Mouse (Mus musculus) gastrocnemius, postnatal 14 days (tissue): ENCODE data around the gene Haus3. TPM values are rescaled to one million over a fixed set of nuclear protein-coding genes. Genes with fewer than 3 reads are reported as not detected.
A peak's percentile ranks its signal among the peaks of the same experiment; 100 is the strongest.

Source experiments
- DNase-seq: peaks from one replicate; pipeline ENCODE4 v3.0.0; 2021; ENCODE audit warnings: mixed read lengths
- intact Hi-C: fragments of 180-260 bp; cut with DNase I; formaldehyde crosslinking; loops from one replicate; pipeline ENCODE4 v1.15.1; 2025; ENCODE audit warnings: low total_unique reads
- long read RNA-seq, 2 experiments: library from polyadenylated mRNA; stranded (forward); transcript quantifications; one replicate each; pipeline ENCODE4 v2.0.0; 2021
- total RNA-seq, 2 experiments: library from RNA; stranded (reverse); gene quantifications; 2 replicates each; pipeline ENCODE4 v1.2.3; 2021

Gene Haus3
- 1 to 10 TPM; 3.4 to 3.8 TPM for total RNA-seq
- long read RNA-seq, experiment 1, transcript Haus3-201 (5 exons, 2,073 nt) = major isoform, 7 of 7 reads
- long read RNA-seq, experiment 1, partial matches to known transcripts = 0 of 7 reads
- long read RNA-seq, experiment 1, other reads (novel, unspliced or antisense) = 0 of 7 reads
- long read RNA-seq, experiment 2, partial matches to known transcripts = 0 of 4 reads
- long read RNA-seq, experiment 2, other reads (novel, unspliced or antisense) = 2 of 4 reads

DNA sequence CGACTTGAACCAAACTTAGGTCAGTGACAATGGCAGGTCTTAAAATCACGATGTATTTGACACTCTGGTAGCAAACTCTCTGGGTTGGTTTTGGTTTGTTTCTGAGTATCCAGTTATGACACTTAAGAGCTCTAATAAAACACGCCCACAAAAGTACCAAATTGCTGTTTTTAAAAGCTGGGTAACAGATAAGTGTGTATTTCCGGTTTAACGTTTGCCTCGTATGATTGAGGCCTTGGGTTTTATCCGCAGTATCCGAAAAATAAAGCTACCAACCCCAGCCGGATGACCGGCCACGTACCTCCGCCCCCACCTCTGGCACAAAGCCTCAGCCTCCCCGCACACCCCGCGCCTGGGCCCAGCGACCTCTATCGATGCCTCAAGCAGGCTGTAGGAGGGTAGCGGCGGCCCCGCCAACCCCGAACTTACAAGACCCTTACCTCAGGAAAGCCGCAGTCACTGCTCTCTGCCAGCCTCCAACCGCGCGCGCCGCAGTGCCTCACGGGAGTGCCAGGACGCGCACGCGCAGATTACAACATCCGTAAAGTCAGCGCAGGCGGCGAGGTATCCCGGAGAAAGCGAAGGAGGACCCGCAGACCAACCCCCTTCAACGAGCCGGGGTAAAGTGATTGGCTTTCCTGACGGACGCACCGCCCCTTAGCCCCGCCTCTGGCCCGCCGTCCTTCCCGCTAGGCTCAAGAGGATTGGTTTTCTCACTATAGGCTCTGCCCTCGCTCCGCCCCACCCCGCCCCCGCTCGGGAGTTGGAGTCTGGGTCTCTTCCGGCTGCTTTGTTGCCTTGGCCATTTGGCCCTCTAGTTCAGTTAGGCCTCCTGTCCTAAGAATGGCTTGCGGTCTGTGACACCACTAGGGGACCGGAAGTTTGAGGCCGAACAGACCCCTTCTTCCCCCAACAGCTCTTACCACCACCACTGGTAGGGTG, at the start of gene Haus3, which contains the start of gene Poln:
Haus3 (minus strand) TSS at position 578 of the 942 bp plus-strand sequence.
Poln (minus strand) TSS at position 499 of the 942 bp plus-strand sequence.
- intact Hi-C loops = no loop called here
- DNase-seq = peak; percentile 97

DNA sequence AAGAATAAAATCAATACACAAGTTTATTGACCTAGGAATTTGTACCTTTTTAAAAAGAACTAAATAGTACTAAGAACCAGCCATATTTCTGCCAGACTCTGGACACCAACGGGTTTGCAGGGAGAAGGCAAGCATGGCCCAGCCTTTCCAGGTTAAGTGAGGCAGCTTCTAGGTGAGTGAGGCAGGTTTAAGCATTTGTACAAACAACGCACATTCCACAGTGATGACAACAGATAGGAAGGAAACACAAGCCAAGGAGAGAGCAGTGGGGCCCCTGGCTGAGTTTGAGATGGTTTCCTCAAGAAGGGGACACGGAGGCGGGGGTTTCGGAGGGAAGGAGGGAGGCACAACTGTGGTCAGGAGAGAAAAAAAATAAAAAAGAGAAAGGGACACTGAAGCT, 49.3 kb upstream of the Haus3 start:
- intact Hi-C loops = no loop called here
- DNase-seq = no peak

DNA sequence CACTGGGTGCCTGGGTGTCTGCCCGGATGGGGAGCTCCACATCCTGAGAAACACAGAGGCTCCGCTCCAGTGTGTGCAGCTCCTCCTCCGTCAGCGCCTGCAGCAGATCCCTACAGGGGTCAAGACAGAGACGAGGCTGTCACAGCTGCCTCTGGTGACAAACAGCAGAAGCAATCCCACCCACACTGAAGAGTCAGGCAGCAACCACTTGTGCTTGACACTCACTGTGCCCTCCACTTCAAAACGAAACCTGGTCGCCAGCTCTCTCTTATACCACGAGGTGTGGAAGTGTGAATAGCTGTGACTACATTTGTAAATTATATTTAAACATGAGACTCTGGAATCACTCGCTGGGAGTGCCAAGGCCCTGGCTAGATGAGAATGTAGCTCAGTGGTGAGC, 48.4 kb upstream of the Haus3 start:
- no peak for DNase-seq
- intact Hi-C loops = no loop called here

DNA sequence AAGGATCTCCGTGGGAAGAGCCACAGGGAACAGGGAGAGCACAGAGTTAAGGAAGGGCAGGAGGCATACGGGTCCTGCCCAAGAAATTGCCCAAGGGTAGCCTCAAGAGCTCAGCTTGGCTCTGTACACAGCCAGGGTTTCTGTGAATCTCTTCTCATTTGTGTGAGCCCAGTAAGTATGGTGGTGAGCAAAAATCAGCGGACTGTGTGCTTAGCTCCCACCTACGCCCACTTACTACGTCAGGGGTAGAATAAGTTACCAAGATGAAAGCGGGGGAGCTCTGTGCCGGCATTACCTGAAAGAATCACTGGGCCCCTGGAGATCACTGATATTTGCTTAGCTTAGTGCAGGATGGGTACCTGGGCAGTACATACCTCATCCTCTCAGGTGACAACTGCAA, 46.7 kb upstream of the Haus3 start:
- intact Hi-C loops = no loop called here
- no peak for DNase-seq

DNA sequence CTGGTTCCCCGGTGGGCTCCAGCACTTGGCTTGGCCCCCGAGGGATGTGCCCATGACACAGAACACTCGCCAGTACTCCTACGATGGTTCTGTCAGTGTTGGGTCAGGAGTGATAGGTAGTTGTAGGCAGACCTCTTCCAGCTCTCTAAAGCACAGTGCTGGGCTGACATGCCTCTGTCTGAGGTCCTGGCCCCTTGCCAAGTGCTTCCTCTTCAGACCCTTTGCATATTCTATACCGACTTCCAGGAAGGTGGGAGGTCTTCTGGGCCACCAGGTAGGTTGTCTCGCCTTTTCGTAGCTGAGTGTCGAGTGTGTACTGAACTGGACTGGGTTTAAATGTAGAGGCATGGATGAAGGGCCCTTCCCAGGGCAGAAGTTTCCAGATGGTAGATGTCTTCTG, 44.3 kb upstream of the Haus3 start:
- intact Hi-C loops = no loop called here
- no peak for DNase-seq

DNA sequence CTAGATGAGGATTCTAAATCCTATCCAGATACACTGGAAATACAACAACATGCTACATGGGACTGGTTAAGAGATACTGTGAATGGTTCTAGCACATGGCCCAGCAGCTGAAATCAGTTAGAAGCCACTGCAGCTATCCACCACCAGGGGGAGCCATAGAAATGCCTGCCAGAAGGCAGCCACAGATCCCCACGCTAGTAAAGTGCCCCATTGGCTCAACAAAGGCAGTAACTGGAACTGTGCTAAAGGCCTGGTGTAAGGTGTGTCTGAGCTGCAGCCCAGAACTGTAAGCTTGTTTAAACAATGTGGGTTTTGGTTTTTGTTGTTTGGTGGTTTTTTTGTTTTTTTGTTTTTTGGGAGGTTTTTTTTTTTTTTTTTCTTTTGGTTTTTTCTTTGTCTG, 41.0 kb upstream of the Haus3 start:
- intact Hi-C loops = no loop called here
- DNase-seq = peak; percentile 76

DNA sequence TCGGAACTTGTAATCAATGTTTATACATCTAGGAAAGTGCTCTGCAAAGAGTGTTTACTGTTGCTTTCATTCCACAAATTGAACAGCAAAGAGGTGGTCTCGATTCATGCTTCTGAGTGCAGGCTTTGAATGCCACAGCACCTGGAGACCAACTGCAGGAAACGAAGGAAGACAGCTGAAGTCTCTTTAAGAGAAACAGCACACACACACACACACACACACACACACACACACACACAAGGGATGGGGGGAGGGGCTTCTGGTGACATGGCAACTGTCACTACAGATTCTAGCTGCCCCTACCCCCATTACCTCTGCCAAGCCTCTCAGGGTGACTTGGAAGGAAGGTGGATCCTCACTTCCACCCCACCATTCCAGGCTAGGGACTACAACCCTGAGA, 38.2 kb upstream of the Haus3 start:
- no peak for DNase-seq
- intact Hi-C loops = loop anchor here (10.0 kb wide), 1 partner anchor 127 kb away; the partner anchor contains the start of gene Rnf4

DNA sequence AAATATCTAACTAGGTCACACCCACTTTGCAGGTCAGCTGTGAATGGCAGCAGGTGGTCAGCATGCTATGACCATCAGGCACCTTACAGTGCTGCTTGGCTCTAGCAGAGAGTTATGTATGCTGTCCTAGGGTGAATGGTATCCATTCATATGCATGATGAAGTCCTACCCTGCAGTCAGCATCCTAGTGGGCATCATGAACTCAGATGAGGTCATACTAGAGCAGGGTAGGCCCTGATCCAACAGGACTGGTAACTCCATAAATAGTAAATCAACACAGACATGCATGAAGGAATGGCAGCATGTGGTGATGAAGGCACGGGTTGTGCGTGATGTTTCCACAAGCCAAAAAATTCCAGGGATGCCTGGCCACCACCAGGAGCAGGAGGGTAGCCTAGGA, 36.5 kb upstream of the Haus3 start:
- intact Hi-C loops = loop anchor here (10.0 kb wide), 1 partner anchor 129 kb away; the partner anchor contains the start of gene Rnf4
- no peak for DNase-seq

DNA sequence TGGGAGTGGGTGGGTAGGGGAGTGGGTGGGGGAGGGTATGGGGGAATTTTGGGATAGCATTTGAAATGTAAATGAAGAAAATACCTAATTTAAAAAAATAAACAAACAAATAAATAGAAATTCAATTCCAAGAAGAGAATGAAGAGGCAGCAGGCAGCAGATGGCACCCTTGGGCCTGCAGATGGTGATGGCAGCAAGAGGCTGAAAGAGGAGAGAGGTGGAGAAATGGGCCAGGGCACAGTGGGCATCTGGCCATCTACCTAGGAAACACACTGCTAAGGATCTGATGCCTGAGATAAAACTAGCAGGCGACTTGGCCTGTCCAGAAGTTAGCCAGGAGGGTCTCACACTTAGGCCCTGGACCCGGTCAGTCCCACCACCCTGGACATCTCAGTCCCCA, 35.6 kb upstream of the Haus3 start:
- intact Hi-C loops = loop anchor here (10.0 kb wide), 1 partner anchor 130 kb away; the partner anchor contains the start of gene Rnf4
- no peak for DNase-seq

DNA sequence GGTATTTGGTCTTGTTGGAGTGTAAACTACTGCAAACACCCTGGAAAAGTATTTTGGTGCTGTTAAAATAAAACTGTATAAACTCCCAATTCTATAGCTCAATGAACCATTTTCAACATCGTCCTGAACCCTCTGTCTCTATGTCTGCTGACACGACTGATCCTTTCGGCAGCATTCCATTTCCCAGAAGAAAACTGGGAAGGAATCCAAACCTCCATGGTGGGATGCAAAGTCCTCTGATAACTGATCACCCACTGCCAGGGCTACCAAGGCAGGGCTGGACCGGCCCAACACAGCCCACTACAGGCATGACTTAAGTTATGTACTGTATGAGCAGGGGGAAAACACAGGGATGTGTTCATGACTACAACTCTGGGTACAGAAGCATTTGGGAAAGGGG, 32.7 kb upstream of the Haus3 start:
- no peak for DNase-seq
- intact Hi-C loops = loop anchor here (10.0 kb wide), 1 partner anchor 133 kb away; the partner anchor contains the start of gene Rnf4

DNA sequence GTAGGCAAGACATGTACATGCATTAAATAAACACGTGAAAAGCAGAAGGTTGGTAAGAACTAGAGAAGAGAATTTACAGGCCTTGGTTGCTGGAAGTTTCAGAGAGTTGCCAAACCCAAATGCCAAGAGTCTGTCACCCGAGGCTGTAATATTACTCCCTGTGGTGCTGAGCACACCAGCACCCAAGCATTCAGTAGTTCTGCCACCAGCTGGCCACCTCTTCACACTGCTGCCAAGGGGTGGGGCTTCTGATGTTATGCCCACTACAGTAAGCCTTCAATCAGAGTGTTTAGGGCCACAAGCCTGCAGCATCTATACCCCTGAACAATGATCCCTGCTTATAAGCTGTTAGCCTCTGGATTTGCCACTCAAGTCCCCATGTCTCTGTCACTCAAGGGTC, 32.1 kb upstream of the Haus3 start:
- intact Hi-C loops = loop anchor here (10.0 kb wide), 1 partner anchor 133 kb away; the partner anchor contains the start of gene Rnf4
- peak; percentile 48 for DNase-seq

DNA sequence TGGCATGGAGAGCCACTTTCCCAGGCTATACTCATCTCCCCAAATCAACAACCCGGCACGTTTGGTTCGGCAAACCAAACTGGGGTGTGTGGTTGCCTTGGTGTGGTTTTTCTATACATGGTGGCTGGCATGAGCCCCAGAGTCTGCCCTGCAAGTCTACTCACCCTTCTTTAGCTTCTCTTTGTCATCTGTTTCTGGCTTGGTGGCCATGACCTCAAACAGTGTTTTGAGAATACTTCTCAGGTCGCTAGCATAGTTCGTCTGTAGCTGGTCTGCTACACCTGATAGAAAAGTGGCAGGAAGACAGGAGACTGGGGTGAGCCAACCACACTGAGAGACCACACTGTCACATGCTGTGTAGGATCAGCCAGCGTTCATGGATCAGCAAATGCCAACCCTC, 29.3 kb upstream of the Haus3 start:
- DNase-seq = no peak
- intact Hi-C loops = no loop called here

DNA sequence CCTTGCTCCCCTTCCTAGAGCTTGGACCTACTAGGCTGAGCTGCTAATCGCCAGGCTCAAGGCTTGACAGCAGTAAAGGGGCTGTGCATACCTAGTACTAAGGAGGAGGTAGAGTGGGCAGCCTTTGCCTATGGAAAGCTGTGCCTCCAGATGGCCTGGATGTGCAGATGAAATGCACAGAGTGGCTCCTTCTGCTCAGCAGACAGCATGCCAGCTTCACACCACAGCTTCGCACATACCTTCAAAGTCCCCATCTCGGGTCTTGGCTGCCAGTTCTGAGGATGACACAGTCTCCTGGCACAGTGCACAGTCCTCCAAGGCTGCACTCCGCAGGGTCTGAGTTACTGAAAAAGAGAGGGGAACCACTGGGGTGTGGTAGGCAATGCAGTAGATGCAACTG, 27.9 kb upstream of the Haus3 start:
- intact Hi-C loops = no loop called here
- no peak for DNase-seq

DNA sequence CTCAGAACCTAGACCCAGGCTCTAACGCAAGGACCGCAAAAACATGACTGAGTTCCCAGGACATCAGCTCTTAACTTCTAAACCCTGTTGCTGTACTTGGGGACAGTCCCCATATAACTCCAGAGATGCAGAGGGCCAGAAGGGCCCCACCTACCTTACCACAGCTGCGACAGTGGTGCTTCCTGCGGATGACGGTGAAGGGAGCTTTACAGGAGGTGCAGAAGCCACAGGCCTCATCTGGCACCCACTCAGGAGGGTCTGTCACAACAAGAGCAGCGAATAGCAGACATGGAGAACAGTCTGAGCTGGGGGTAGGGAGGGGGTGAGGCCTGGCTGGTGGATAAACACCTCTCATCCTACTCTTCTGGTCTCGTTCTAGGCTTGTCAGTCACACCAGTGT, 27.1 kb upstream of the Haus3 start:
- no peak for DNase-seq
- intact Hi-C loops = no loop called here

DNA sequence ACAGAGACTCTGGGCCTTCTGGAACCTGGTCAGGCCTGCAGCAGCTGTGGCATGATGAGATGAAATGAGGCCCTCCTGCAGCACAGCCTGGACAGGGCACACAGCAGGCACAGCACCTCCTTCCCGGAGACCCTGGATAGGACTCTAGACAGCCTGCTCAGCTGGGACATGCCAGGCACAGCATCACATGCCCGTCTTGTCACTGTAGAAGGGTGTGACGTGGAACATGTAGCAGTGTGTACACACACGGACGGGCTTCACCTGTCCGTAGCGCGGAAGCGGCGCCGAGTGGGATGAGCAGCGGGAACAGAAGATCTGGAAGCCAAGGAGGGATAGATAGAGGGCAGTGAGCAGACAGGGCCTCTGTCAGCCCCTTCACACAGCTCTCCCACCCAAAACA, 26.5 kb upstream of the Haus3 start:
- intact Hi-C loops = no loop called here
- no peak for DNase-seq

DNA sequence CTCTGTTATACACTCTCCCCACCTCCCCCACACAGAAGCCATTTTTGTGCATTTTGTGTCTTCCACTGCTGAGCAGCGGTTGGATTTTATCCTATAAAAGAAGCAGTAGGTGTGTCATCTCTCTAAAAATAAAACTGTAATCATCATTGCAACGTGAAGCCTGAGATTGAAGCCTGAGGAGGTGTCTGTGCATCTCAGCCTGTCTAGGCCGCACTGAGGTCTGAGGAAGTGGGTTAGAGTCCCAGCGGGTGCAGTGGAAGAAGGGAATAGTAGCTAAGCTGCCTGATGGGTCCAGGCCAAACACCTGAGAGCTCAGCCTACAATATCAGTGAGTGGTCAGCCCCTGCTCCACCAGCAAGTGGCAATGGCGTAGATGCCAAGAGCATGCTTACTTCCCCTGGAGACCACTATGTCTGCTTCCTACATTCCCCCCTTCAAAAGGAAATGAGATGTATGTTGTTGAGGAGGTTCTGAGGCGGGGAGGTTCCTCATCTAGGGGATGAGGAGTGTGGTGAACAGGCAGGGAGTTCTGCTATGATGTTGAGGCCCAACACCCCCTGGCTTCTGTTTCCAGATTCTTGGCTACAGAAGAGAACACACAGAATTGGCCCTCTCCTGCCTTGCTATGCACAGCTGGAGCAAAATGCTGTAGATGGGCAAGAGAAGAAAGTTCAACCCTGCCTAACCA, 25.8 kb upstream of the Haus3 start:
- intact Hi-C loops = no loop called here
- no peak for DNase-seq

DNA sequence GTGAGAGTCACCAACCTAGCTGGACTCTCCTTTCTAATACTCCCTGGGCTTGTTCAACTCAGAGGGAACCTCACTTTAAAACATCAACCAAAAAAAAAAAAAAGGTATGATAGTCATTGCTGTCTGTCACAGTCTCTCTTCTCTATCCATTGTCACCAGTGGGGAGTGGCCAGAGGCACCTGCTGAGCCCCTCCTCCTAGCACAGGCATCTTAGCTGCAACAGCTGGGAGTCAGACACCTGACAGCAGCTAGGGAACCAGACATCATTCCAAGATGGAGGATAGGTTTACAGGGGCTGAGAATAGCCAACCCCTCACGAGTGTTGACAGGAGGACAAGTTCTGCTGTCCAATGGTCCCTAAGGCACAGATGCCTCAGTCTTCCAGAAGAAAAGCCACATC, 25.1 kb upstream of the Haus3 start:
- intact Hi-C loops = no loop called here

DNA sequence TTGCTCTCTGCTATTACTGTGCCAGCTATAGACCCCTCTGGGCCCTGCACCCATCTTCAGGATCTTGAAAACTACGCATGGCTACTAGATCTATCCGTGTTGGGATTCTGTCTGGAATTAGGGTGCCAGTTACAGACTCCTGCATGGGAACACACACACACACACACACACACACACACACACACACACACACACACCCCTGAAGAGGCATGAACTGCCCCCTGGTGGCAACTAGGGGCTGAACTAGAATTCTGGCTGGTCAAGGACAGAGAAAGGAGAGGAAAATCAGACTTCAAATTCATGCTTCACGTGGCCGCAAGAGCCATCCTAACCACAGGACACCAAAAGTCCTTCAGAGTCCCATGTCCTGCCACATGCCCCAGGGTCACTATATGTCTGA, 22.5 kb upstream of the Haus3 start:
- intact Hi-C loops = no loop called here
- no peak for DNase-seq

More for the DNA sequence above, 25.1 kb upstream of the Haus3 start:
- no peak for DNase-seq

DNA sequence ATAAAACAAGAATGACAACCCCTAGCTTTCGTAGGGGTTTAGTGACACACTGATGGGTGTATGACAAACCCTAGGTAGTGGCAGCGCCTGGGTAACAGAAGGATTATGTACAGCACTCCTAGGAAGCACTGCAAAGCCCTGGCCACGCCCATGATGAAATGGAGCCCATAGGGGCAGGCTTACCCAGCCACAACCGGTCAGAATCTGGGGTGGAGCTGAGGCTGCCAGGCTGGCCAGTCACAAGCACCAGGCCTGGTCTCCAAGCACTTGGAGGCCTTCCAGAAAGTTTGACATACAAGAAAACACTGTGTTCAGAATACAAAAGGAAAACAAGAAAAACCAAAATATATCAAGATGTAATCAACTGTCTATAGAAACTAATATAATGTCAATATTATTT, 21.7 kb upstream of the Haus3 start:
- intact Hi-C loops = no loop called here
- peak; percentile 49 for DNase-seq

DNA sequence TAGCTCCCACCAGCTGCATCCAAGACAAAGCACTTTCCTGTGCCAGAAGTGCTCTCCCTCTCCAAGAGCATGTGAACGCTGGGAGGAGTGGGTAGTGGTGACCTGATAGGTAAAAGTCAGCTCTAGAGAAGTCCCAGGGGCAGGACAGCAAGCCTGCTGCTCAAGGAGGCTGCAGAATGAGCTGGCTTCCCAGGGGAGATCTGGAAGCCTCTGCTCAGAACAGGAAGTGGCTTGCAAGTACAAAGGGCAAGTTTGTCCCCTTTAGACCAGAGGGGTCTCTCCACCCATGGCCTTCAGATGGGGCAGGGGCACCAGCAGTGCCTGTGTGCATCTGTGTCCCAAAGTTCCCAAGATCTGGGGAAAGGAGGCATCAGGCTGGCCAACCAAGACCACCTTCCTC, 20.2 kb upstream of the Haus3 start:
- no peak for DNase-seq
- intact Hi-C loops = no loop called here
